Mouse (Mus musculus) hindbrain, embryonic 15.5 days (tissue): ENCODE results near the gene Syndig1. TPM values are rescaled to one million over a fixed set of nuclear protein-coding genes. Genes with fewer than 3 reads are reported as not detected.

Experiments used
- ATAC-seq: fragments of 200-750 bp; cut with Nextera tagmentation; 2 replicates; pipeline ENCODE4 v1.8.0; 2017; ENCODE audit warnings: low read depth, moderate number of reproducible peaks, moderate TSS enrichment; ENCODE audit not compliant: low FRiP score
- H3K27ac ChIP-seq: fragments of 300-500 bp; sonication (generic); replicated peaks from 2 replicates; pipeline ENCODE4 v1.5.1; 2015; ENCODE audit warnings: mild to moderate bottlenecking, inconsistent platforms
- H3K27me3 ChIP-seq: fragments of 300-500 bp; sonication (generic); 2 replicates; pipeline ENCODE4 v1.6.1; 2015; ENCODE audit warnings: control low read depth, inconsistent platforms
- H3K36me3 ChIP-seq: fragments of 300-500 bp; sonication (generic); 2 replicates; pipeline ENCODE4 v1.6.1; 2015; ENCODE audit warnings: control low read depth, inconsistent platforms
- H3K4me1 ChIP-seq: fragments of 300-500 bp; sonication (generic); replicated peaks from 2 replicates; pipeline ENCODE4 v1.6.1; 2015; ENCODE audit warnings: control low read depth, inconsistent platforms
- H3K4me2 ChIP-seq: fragments of 300-500 bp; sonication (generic); 2 replicates; pipeline ENCODE4 v1.6.1; 2015; ENCODE audit warnings: moderate library complexity, mild to moderate bottlenecking, inconsistent platforms
- H3K4me3 ChIP-seq: fragments of 300-500 bp; sonication (generic); 2 replicates; pipeline ENCODE4 v1.5.1; 2015; ENCODE audit warnings: mild to moderate bottlenecking, inconsistent platforms
- H3K9ac ChIP-seq: fragments of 300-500 bp; sonication (generic); 2 replicates; pipeline ENCODE4 v1.6.1; 2015; ENCODE audit warnings: inconsistent platforms
- H3K9me3 ChIP-seq: fragments of 300-500 bp; sonication (generic); 2 replicates; pipeline ENCODE4 v1.6.1; 2016; ENCODE audit warnings: control low read depth, inconsistent platforms
- WGBS: fragments of 180-500 bp; shearing (Covaris S2); methylation state at CpG from one replicate; pipeline ENCODE4 v1.1.7; 2015; 5-methylcytosine and 5-hydroxymethylcytosine counted together
- polyA plus RNA-seq: library from polyadenylated mRNA; unstranded; fragments of >200 nt; fragmentation: Nextera tagmentation; extraction: Ambion mirVana; gene quantifications from 2 replicates; pipeline ENCODE4 v1.2.1, GENCODE M21; 2015

The Syndig1 gene
- 40.6 and 44.9 TPM in 2 replicates for polyA plus RNA-seq

DNA sequence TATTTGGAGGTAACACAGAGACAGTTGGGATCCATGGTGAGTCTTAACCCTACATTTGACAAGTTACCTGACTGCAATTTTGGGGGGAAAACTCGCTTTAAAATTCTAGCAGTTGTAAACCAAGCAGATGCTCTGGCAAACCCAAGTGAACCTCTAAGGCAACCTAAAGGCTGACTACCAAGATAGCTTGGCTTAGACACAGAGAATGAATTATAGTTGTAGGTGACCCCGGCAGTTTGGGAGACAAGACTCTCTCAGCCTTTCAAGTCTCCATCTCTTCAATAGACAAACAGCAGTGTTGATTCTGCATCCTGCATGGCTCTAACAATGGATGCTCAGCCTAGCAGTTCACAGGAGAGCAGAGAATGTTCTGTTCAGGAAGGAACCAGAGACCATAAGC is at the start of gene Syndig1:
Gene Syndig1 (plus strand): TSS at position 301 of the 400 bp plus-strand sequence.
- Histone ChIP-seq H3K4me1 (peaks cover 23% of the 10 kb centered on the region), H3K36me3 (no peaks in the 10 kb centered on the region), H3K9me3 (no peaks in the 10 kb centered on the region), H3K4me2 (peak within 1 kb of the TSS; percentile 92), H3K9ac (0 out of 2 replicates have a peak within 1 kb of the TSS, but pooled peaks have one; percentile 60), H3K27ac (no peak within 1 kb of the TSS), H3K27me3 (peaks cover 7% of the 10 kb centered on the region), H3K4me3 (peak within 1 kb of the TSS; percentile 50)
- no peak for ATAC-seq
- WGBS: 82% methylated on average over 2 of the region's 2 CpGs

- WGBS: 10% methylated on average over 3 of the region's 3 CpGs
- no peaks in the 10 kb centered on the region for H3K4me1 ChIP-seq
- H3K27me3 ChIP-seq: no peaks in the 10 kb centered on the region
- H3K4me3 ChIP-seq: no peak overlapping the region
- H3K4me2 ChIP-seq: no peak overlapping the region
- no peaks in the 10 kb centered on the region for H3K9me3 ChIP-seq
- H3K27ac ChIP-seq: no peak overlapping the region
- ATAC-seq: no peak
- no peak overlapping the region for H3K9ac ChIP-seq
- H3K36me3 ChIP-seq: no peaks in the 10 kb centered on the region
Measured at GRCm38 (mm10) chr2:149798613-149799012, 30.4 kb upstream of the Syndig1 start.

DNA sequence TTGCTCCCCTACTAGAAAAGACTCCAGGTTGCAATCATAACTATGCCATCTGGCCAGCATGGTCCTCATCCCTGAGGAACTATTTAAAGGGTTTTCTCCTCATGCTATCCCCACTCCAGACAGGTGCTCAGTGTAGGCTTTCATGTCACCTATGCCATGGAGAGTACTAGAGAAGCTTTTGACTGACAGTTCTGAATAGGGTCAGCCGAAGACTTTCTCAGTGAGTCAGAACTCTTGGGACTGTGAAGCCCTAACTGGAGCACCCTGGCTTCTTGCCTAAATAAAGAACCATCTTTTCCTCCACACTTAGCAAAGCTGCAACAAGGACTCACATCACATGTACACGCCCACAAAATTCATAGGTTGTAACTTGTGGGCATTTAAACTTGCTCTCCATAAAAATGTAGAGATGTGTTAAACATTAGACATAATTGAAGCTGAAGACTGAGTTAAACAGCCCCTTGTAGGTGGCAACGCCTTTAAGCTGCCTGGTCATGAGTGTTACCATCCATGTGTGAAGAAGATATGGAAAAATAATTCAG is 24.3 kb upstream of the Syndig1 start:
- WGBS: 87% methylated on average over 3 of the region's 3 CpGs
- Histone ChIP-seq H3K27me3 (no peaks in the 10 kb centered on the region), H3K4me2 (no peak overlapping the region), H3K27ac (no peak overlapping the region), H3K4me3 (no peak overlapping the region), H3K36me3 (no peaks in the 10 kb centered on the region), H3K9ac (no peak overlapping the region), H3K4me1 (no peaks in the 10 kb centered on the region), H3K9me3 (no peaks in the 10 kb centered on the region)
- ATAC-seq: no peak

DNA sequence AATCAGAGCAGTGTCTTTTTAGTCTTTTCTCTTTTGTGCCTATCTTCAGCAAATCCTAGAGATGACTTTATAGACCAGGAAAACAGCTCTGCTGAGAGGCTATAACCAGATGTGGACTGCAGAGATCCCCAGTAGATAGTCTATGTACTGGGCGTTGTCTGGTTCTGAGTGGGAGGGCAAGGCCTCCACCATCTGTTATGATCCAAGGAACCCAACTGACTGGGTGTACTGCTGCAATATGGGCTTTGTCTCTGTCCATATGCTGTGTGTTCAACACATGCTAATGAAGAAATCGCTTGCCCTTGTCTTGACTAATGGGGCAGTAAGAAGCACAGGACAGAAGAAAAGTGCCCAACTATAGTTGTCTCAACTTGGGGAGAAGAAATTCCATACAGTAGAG is 23.8 kb upstream of the Syndig1 start:
- Histone ChIP-seq H3K4me2 (no peak overlapping the region), H3K4me3 (no peak overlapping the region), H3K4me1 (no peaks in the 10 kb centered on the region), H3K27ac (no peak overlapping the region), H3K9ac (no peak overlapping the region), H3K27me3 (no peaks in the 10 kb centered on the region), H3K36me3 (no peaks in the 10 kb centered on the region), H3K9me3 (no peaks in the 10 kb centered on the region)
- 85% methylated on average over 2 of the region's 2 CpGs for WGBS
- ATAC-seq: no peak

DNA sequence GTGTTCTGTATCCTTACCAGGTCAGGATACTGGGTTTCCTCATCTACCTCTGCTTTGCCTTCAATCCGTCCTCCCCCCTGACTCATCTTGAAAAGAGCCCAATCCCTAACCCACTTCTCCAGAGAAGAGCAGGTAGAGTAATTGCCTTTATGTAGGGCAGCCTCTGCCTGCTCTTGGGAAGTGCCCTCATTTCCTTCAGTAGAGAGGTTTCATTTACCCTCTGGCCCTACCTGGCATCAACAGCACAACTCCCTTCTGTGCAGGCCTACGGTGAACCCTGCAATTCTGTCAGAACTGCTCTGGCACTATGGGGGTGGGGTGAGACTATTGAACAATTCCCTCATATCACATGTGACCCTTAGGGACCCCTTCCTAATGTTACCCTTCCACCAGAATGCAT is 16.1 kb upstream of the Syndig1 start:
- Histone ChIP-seq H3K27ac (no peak overlapping the region), H3K4me3 (no peak overlapping the region), H3K27me3 (no peaks in the 10 kb centered on the region), H3K9ac (no peak overlapping the region), H3K4me1 (no peaks in the 10 kb centered on the region), H3K9me3 (no peaks in the 10 kb centered on the region), H3K36me3 (no peaks in the 10 kb centered on the region), H3K4me2 (no peak overlapping the region)
- 85% methylated on average over 2 of the region's 2 CpGs for WGBS
- ATAC-seq: no peak; the same call in 1 of the 2 replicates

GRCm38 (mm10) chr2:149818395-149818794 is 10.6 kb upstream of the Syndig1 start:
- H3K4me2 ChIP-seq: no peak overlapping the region
- no peaks in the 10 kb centered on the region for H3K9me3 ChIP-seq
- H3K4me3 ChIP-seq: no peak overlapping the region
- H3K36me3 ChIP-seq: no peaks in the 10 kb centered on the region
- WGBS: 75% methylated on average over 3 of the region's 3 CpGs
- no peak overlapping the region for H3K9ac ChIP-seq
- no peak overlapping the region for H3K27ac ChIP-seq
- H3K4me1 ChIP-seq: no peaks in the 10 kb centered on the region
- ATAC-seq: no peak
- H3K27me3 ChIP-seq: no peaks in the 10 kb centered on the region

DNA sequence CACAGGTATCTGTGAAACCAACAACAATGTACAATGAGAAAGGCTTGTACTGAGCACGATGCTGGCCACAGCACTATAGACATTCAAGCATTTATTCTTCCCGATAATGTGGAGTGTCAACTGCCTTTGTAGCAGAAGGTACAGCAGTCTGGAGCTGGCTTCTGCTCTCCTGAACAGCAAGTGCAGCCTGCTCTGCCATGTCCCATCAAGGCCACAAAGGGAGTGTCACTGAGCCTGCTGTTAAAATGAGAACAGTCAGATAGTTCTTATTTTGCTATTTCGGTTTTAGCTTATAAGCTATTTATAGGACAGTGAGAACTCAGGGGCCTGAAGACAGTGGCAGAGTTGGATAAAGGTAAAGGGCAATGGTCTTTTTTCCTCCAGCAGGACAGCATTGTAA is 9.3 kb upstream of the Syndig1 start:
- Histone ChIP-seq H3K4me1 (no peaks in the 10 kb centered on the region), H3K4me3 (no peak overlapping the region), H3K36me3 (no peaks in the 10 kb centered on the region), H3K27me3 (no peaks in the 10 kb centered on the region), H3K4me2 (no peak overlapping the region), H3K27ac (no peak overlapping the region), H3K9me3 (no peaks in the 10 kb centered on the region), H3K9ac (no peak overlapping the region)
- 83% methylated on average over 3 of the region's 3 CpGs for WGBS
- ATAC-seq: no peak

- no peak for ATAC-seq
- WGBS: 39% methylated on average over 2 of the region's 2 CpGs
Measured at GRCm38 (mm10) chr2:149820201-149820600, 8.8 kb upstream of the Syndig1 start.

DNA sequence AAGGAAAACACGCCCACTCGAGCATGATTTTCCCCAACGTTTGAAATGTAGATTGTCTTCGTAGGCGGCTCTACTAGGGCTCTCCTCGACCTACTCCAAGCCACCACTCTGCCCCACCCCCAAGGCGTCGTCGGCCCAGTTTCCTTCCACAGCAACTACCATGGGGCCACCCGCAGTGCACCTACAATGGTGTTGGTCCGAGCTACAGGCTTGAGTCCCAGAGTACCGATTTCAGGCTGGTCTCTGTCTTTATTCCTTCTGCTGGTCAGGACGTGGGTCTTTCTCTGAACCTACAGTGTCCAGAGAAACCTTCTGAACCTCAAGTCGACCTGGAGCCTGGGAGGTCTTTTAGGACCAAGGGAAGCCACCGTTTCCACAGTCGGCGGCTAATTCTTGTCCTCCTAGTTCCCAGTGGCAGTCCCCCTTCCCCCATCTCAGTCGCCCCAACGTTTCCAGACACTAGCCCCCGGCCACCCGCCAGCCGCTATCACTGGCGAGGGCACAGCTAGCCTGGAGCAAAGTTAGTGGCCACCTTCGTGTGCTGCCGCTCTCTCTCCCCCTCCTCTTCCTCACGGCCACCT is 1.0 kb downstream of the Syndig1 start:
- H3K27ac ChIP-seq: peak overlapping the region; percentile 60
- peak overlapping the region; percentile 60 for H3K9ac ChIP-seq
- ATAC-seq: peak; percentile 16; the same call in 1 of the 2 replicates
- WGBS: 2% methylated on average over 26 of the region's 26 CpGs
- peak overlapping the region; percentile 92 for H3K4me2 ChIP-seq
- peaks cover 7% of the 10 kb centered on the region for H3K27me3 ChIP-seq
- peak overlapping the region; percentile 50 for H3K4me3 ChIP-seq
- H3K4me1 ChIP-seq: peaks cover 23% of the 10 kb centered on the region
- no peaks in the 10 kb centered on the region for H3K36me3 ChIP-seq
- no peaks in the 10 kb centered on the region for H3K9me3 ChIP-seq

More at GRCm38 (mm10) chr2:149820201-149820600, 8.8 kb upstream of the Syndig1 start:
- H3K4me2 ChIP-seq: no peak overlapping the region
- no peaks in the 10 kb centered on the region for H3K9me3 ChIP-seq
- no peaks in the 10 kb centered on the region for H3K4me1 ChIP-seq
- no peaks in the 10 kb centered on the region for H3K27me3 ChIP-seq
- no peaks in the 10 kb centered on the region for H3K36me3 ChIP-seq
- H3K27ac ChIP-seq: no peak overlapping the region
- H3K9ac ChIP-seq: no peak overlapping the region
- H3K4me3 ChIP-seq: no peak overlapping the region

GRCm38 (mm10) chr2:149830536-149831458 is 1.8 kb downstream of the Syndig1 start, which contains the start of gene C530025M09Rik:
Gene C530025M09Rik (minus strand): TSS chr2:149831213.
- H3K9ac ChIP-seq: peak within 1 kb of the TSS; percentile 60
- H3K4me1 ChIP-seq: peaks cover 23% of the 10 kb centered on the region
- no peaks in the 10 kb centered on the region for H3K9me3 ChIP-seq
- H3K27ac ChIP-seq: peak within 1 kb of the TSS; percentile 60
- H3K27me3 ChIP-seq: peaks cover 7% of the 10 kb centered on the region
- 0% methylated on average over 78 of the region's 82 CpGs for WGBS
- no peaks in the 10 kb centered on the region for H3K36me3 ChIP-seq
- peak; percentile 84 for ATAC-seq
- H3K4me2 ChIP-seq: peak within 1 kb of the TSS; percentile 92
- H3K4me3 ChIP-seq: peak within 1 kb of the TSS; percentile 50

- Histone ChIP-seq H3K4me1 (peaks cover 23% of the 10 kb centered on the region), H3K9me3 (no peaks in the 10 kb centered on the region), H3K4me3 (peak overlapping the region; percentile 50), H3K4me2 (peak overlapping the region; percentile 92), H3K27ac (peak overlapping the region; percentile 60), H3K36me3 (no peaks in the 10 kb centered on the region), H3K27me3 (peaks cover 7% of the 10 kb centered on the region), H3K9ac (peak overlapping the region; percentile 60)
- WGBS: 1% methylated on average over 29 of the region's 29 CpGs
- peak; percentile 46 for ATAC-seq
Measured at GRCm38 (mm10) chr2:149831459-149832245, 2.6 kb downstream of the Syndig1 start.
